Mouse (Mus musculus) layer of hippocampus, adult 18-20 months (tissue): Measurements from ENCODE around the gene Klhl23. TPM values are rescaled to one million over a fixed set of nuclear protein-coding genes. Genes with fewer than 3 reads are reported as not detected.
"Not testable (repeated sequence)": the region's sequence is repeated elsewhere in the genome, so short reads cannot be mapped to it uniquely, and the experiment has no call there.

Experiments
- DNase-seq, 2 experiments: peaks; one replicate each; pipeline ENCODE4 v3.0.0; 2022; ENCODE audit warnings: low spot score in 2 of 2
- long read RNA-seq: library from polyadenylated mRNA; stranded (forward); transcript quantifications from one replicate; pipeline ENCODE4 v2.0.0, GENCODE M21; 2021
- total RNA-seq, 2 experiments: library from RNA; stranded (reverse); gene quantifications; 2 replicates each; pipeline ENCODE4 v1.2.3; 2021

Klhl23 gene
- 10 to 100 TPM; 37.7 to 40.9 TPM for total RNA-seq
- long read RNA-seq, full-length matches to known transcripts = 16 of 97 reads
- long read RNA-seq, partial matches to known transcripts = 15 of 97 reads
- long read RNA-seq, other reads (novel, unspliced or antisense) = 66 of 97 reads

DNA sequence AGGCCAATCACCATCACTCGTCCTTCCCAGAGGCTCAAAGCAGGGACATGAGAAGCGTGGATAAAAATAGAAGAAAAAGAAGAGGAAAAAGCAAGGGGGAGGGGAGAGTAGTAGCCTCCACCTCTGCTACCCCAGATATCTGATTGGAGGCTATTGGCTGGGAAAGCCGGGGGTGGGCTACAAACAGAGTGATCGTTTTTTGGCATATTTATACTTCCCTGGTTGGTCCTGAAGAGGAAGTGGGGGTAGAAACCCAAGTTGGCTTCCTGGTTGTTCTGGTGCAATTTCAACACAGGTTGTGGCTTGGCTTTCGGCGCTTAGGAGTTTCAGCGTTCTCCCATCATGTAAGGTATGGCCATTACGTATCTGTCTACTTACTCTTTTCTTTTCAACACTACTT is at the start of gene Klhl23:
Gene Klhl23 (plus strand): TSS at position 234 of the 400 bp plus-strand sequence.
- DNase-seq = no peak

DNA sequence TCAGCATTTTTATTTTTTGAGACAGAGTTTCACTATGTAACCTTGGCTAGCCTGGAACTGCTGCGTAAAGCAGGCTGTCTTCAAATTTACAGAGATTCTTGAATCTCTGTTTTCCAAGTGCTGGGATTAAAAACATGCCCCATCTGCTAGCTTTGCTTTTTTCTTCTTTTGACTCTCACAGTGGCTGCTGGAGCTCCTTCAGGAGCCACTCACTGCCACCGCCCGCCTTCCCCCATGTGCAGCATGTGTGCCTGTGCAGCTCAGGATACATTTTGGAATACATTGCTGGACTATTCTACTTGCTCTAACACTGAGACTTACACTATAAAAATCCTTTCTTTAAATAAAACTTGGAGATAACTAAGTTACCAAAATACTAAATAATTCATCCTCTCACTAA is 48.4 kb upstream of the Klhl23 start:
- DNase-seq = peak; percentile 18 to 41

DNA sequence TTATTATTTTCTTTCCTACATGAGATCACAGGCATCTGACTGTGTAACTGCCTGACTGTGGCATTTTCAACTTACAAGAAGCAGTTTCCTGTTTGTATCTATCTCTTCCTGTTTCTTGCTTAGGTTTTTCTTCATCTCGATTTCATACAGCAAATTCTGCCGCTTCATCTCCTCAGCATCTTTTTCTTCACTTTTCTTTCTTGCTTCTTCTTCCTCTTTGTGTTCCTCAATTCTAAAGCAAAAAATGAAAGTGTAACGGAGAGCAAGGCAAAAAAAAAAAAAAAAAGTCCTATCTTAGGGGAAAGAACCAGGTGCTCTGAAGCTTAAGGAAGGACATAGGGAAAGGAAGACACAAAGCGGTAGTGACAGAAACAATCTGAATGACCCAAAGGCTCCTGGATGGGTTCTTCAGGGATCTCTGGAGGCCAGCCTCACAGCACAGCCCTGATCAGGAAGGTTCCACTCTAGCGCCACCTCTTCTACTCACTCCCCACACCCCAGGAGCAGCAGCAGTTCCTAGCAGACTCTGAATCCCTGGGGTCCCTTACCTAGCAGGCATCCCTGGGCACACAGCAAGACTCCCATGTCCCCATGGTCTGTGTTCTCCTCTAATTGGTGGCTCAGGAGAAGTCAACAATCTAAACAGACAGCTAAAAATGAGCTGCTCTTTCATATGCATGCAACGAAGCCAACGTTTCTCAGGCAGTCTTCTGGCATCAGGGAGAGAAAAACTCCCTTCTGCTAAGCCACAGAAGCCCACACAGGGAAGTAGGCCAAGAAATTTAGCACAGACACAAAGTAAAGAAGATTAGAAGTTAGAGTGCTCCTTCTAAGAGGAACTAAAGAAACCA is 43.5 kb upstream of the Klhl23 start:
- peak in 1 of 2 experiments; percentile 36 for DNase-seq

DNA sequence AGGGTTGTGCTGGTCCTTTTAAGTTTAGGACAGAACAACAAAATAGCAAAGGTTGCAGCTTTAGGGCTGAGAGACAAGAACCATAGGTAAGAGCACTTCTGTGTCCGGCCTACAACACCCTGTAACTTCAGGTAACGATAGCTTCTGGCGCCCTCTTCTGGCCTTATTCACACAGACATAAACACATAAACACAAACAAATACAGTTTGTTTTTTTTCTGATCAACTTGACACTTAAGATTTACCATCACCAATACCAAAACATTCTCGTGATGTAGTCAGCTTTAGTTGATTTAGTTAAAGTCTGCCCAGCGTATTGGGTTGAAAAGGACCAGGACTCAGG is 42.9 kb upstream of the Klhl23 start:
- DNase-seq = peak in 1 of 2 experiments; percentile 22

- no peak for DNase-seq
Observed at GRCm38 (mm10) chr2:69788974-69789373, 32.8 kb upstream of the Klhl23 start.

GRCm38 (mm10) chr2:69789429-69790069 is 32.2 kb upstream of the Klhl23 start, which contains the start of the genes Ccdc173 and Phospho2:
TSS of gene Ccdc173 (minus strand) at chr2:69789575.
TSS of gene Phospho2 (plus strand) at chr2:69789623.
- peak; percentile 98 to 99 for DNase-seq

DNA sequence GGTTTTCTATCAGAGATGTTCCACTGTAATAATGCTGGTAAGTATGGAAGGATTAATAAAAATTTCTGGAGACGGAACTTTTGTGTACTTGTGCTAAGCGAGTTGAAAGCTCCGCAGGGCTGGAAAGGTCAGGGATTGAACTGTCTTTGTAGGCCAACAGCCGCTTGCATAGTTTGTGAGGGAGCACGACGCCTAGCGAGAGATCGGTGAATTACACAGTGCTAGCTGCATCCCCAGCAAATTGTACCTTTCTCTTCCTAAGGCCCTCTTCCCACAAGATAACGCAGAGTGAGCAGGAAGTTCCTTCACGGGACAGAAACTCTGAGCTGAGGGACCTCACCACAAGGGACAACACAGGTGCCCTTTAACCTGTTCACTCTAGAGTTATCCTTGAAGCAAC is 31.5 kb upstream of the Klhl23 start:
- peak; percentile 76 to 93 for DNase-seq

GRCm38 (mm10) chr2:69790722-69791121 is 31.0 kb upstream of the Klhl23 start:
- DNase-seq = no peak

GRCm38 (mm10) chr2:69802911-69803312 is 18.8 kb upstream of the Klhl23 start:
- DNase-seq = peak in 1 of 2 experiments; percentile 57

DNA sequence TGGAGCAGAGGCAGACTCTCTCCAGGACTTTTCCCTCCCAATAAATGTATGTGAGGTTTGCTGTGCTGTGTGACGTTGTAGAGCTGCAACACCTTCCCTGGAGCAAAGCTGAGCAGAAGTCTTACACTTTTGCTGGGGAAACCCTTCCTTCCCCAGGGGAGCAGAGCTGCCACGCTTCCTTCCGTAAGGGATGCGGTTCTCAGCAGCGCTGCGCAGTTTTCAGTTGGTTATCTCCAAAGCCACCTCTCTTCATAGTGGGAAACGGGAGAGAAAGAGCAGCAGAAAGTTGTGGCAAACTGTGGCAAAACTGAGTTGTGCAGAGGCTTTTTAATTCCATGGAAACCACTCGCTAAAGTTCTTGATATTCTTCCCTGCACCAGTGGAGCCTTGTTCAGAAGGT is 18.0 kb upstream of the Klhl23 start:
- DNase-seq = no peak

DNA sequence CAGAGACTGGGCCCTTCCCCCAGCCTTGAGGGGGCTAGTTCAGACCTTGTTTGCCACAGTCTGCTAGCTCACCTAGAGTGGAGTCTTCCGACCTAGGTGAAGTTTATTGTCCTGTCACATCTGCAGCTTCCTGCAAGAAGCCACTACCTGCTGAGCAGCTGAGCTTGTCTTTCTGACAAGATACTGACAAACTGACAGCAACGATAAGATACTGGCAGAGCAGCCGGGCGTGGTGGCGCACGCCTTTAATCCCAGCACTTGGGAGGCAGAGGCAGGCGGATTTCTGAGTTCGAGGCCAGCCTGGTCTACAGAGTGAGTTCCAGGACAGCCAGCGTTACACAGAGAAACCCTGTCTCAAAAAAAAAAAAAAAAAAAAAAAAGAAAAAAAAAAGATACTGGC is 17.1 kb upstream of the Klhl23 start:
- not testable (repeated sequence) for DNase-seq

- no peak for DNase-seq
Observed at GRCm38 (mm10) chr2:69810169-69810568, 11.6 kb upstream of the Klhl23 start.

DNA sequence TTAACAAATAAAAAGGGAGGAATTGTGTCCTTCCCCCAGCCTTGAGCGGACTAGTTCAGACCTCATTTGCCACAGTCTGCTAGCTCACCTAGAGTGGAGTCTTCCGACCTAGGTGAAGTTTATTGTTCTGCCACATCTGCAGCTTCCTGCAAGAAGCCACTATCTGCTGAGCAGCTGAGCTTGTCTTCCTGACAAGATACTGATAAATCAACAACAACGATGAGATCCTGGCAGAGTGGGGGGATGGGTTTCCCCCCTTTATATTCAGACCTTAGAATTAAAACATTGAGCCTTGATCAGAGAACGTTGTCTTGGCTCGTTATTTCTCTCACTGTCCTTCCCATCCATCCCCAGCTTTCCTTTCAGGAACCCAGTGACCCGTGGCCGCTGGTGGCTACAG is 10.4 kb upstream of the Klhl23 start:
- DNase-seq = not testable (repeated sequence)

DNA sequence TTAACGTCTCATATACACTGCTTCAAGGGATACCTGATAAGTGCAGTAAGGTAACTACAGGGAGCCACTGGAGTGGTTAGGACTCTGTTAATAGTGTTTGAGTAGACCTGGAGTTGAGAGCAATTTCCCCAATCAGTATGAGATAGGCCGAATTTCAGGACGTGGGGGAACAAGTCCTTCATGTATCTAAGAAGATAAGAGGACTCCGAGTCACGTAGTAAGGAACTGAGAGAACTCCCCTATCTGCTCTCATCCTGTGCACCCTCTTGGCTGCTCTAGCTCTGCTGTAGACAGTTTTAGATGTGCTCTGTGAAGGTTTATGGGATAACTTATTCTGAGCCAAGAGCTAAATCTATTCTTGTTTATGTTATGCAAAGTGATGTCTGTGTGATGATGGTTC is 5.2 kb upstream of the Klhl23 start:
- DNase-seq = no peak

- no peak for DNase-seq
Observed at GRCm38 (mm10) chr2:69818350-69819085, 3.2 kb upstream of the Klhl23 start.

- no peak for DNase-seq
Observed at GRCm38 (mm10) chr2:69820201-69820600, 1.5 kb upstream of the Klhl23 start.

GRCm38 (mm10) chr2:69822361-69823128 is 801 bp downstream of the Klhl23 start:
- peak in 1 of 2 experiments; percentile 51 for DNase-seq

DNA sequence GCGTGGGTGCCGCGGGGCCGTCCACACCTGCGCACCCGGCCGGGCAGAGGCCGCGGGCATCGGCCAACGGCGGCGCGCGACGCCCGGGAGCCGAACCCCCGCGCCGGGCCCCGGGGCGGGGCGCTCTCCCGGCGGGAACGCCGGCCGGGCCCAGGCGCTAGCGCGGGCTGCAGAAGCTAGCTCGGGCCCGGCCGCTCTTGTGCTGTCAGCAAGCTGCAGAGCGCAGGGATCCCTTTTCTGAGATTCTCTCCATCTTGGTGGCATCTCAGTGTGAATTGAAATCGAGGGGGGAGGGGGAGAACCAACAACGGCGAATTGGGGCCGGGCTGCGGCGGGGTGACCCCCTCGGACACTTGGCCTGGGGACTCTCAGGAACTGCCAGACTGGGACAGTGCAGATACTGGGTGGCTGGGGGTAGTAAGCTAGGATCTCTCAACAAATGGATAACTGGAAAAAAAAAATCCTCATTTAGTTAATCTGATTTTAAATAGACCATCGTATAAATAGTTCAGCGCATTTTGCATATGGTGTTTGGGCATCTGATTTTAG is 1.5 kb downstream of the Klhl23 start:
- peak in 1 of 2 experiments; percentile 50 for DNase-seq

DNA sequence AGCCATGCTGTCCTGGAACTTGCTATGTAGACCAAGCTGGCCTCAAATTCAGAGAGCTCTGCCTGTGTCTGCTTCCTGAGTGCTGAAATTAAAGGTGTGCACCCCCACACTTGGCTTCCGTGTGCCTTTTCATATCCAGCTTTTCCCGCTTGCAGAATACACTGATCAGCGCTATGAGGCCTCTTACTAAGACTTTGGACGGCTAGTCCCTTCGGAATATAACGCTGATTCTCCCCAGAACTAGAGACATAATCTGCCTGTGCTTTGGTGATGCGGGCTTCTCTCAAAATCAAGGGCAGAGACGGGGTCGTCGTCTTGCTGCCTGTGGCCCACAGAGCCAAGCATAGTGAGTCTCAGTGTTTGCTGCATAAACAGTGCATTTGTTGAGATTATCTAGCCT is 4.2 kb downstream of the Klhl23 start:
- DNase-seq = no peak

- DNase-seq = no peak
Observed at GRCm38 (mm10) chr2:69826380-69826779, 4.6 kb downstream of the Klhl23 start.
